Mouse (Mus musculus): Measurements from ENCODE around the gene Adprh.

- TF ChIP-seq CTCF (IDR thresholded peaks at IDR 0.05; ENCODE audit: borderline replicate concordance, insufficient read depth, low read length), result no peak
- no peak for TF ChIP-seq POLR2A (IDR thresholded peaks at IDR 0.05; ENCODE audit: low read depth, low read length)
These were observed 20.0 kb upstream of the Adprh start for GRCm38 (mm10) chr16:38472507-38472873.
